Mouse (Mus musculus) cerebellum, postnatal 25 days (tissue): ENCODE results near the gene Avpi1.

Source experiments
- DNase-seq, 2 experiments: peaks; one replicate each; pipeline ENCODE4 v3.0.0; 2021; ENCODE audit warnings: mixed read lengths in 2 of 2

The Avpi1 gene

GRCm38 (mm10) chr19:42144541-42145167 is 15.8 kb upstream of the Avpi1 start:
- peak; percentile 81 to 92 for DNase-seq

GRCm38 (mm10) chr19:42144067-42144466 is 15.2 kb upstream of the Avpi1 start:
- DNase-seq, result no peak

- no peak for DNase-seq
These were observed 13.9 kb upstream of the Avpi1 start for GRCm38 (mm10) chr19:42142757-42143156.

DNA sequence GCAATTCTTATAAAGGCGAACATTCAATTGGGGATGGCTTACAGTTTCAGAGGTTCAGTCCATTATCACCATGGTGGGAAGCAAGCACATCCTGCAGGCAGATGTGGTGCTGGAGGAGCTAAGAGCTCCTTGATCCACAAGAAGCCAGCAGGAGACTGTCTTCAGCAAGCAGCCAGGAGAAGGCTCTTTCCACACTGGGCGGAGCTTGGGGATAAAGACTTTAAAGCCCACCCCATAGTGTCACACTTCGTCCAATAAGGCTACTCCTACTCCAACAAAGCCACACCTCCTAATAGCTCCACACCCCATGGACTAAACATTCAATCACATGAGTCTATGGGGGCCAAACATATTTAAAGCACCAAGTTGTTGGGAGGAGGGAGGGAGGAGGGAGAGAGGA is 13.1 kb upstream of the Avpi1 start:
- DNase-seq, result no peak

- no peak for DNase-seq
These were observed 11.1 kb upstream of the Avpi1 start for GRCm38 (mm10) chr19:42139724-42140517.

DNA sequence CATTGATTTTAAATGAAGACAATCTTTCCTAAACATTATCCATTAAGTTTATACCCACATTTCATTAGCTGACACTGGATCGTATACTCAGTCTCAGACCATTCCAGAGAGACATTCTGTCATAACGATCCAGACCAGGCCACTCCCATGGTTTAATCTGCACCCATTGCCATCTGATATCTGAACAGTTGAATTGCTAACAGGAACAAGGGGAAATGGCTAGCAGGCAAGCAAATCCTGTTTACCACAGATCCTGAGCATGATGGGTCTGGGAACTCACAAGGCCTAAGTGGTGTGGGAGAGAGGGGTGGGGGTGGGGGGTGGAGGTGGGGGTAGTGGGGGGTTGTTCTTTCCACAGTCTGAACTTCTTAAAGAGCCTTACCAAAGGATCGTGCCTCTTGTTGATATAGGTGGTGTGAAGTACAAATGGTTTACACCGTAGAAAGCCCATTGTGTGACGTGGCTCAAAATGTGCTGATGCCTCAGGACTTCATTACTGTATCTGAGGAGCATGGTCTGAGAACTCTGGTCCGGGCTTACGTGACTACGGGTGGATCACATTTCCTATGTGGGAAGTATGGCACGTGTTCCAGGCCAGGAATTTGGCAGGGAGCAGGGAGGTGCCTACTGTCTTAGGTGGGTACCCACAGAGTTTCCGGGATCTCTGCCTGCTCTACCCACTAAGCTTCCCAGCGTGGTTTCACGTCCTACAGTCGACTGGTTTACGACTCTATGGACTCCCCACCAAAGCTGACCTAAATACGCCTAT is 9.8 kb upstream of the Avpi1 start:
- DNase-seq, result no peak

DNA sequence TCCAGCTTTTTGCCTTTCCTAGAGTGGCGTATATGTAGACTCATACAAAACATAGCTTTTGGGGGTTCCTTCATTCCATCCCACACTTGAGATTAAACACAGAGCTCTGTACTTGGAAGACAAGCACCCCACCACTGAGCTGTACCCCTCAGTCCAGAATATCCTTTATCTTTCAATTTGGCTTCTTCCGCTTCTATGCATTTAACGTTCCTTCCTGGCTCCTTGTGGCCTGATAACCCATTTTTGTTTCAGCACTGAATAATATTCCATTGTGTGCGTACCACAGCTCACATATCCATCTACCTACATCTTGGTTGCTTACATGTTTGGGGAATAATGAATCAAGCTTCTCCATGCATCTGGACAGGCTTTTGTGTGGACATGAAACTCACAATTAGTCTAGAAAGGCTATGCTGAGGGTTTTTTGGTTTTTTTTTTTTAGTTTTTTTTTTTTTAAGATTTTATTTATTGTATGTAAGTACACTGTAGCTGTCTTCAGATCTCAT is 8.4 kb upstream of the Avpi1 start:
- no peak for DNase-seq

GRCm38 (mm10) chr19:42136126-42136525 is 7.3 kb upstream of the Avpi1 start:
- DNase-seq, result no peak

DNA sequence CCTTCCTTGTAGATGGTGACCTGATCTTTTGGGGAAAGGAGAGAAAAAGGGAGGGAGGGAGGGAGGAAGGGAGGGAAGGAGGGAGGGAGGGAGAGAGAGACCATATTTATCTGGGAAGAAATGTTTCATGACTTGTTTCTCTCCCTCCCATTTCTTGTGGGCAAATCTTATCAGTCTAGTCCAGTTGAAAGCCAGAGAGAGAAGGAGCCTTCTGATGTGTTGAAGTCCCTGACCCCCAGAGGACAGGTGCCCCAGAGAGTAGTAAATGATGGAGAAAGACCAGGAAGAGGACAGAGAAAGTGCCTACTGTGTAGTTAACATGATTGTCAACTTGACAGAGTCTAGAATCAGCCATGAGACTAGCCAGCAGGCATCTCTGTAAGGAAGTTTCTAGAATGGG is 6.2 kb upstream of the Avpi1 start:
- DNase-seq, result no peak

DNA sequence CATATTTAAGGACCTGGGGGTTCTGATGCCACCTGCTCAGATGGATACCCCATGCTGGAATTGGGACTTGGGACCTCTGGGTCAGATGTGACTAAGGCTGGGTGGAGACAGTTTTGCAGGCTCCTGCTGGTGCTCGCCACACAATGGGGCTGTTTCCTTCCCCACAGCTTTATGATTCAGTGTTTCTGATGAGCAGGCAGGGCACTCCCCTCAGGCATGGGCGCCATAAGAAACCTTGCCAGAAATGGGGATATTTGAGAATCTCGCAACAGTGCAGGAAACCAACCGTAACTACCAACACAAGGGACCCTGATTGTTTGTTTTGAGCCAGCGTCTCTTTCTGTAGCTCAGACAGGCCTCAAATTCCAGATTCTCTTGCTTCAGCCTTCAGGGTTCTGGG is 2.2 kb upstream of the Avpi1 start:
- no peak for DNase-seq

- no peak for DNase-seq
These were observed 1.4 kb upstream of the Avpi1 start for GRCm38 (mm10) chr19:42130294-42130606.

DNA sequence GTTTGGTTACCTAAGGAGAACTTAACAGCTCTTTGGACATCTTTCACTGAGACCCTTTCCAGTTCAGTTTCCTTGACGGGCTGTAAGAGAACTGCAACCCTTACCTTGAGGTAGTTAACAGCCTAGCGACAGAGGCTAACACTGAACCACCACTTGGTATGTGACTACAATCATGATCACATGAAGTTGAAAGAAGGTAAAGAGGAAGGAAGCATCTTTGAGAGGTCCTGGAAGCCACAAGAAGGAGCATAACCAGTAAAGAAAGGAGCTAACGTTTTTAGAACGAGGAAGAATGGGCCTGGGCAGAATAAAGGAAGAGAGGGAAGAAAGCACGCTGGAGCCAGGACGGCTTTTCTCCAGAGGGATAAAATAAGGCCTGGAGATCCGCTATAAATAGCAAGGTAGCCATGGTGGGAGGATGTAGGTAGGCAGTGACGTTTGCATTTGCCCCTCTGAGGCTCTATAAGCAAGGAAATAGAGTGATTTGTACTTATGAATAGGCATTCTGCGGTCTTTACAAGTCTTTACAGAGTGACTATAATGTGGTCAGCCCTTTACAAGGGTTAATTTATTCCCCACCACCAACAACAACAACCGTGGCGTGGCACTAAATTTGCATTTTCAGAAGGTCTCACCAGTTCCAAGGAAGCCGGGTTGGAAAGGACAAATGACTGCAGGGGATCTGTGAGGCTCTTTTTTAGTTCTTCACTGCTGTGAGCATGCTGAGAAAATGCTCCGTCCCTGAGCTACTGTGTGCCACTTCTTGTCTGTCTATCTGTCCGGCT is 842 bp upstream of the Avpi1 start:
- DNase-seq, result no peak

GRCm38 (mm10) chr19:42128052-42128740 is 663 bp downstream of the Avpi1 start:
- no peak for DNase-seq

DNA sequence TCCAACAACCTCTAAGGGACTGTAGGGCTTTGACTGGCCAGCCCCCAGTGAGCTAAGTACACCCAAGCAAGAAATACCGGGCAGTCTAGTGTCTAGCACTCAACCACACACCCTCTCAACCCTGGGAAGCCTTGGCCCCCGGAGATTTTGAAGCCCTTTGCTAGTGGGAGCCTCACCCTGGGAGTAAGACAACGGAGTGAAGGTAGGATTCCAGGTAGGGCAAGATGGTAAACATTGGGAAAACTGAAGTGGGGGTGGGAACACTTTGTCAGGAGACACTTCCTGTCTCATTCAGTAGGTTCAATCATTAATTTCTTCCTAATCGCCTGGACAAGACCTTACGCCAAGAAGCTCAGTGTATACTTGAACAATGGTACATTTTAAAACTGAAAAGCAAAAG is 1.8 kb downstream of the Avpi1 start:
- DNase-seq, result no peak

DNA sequence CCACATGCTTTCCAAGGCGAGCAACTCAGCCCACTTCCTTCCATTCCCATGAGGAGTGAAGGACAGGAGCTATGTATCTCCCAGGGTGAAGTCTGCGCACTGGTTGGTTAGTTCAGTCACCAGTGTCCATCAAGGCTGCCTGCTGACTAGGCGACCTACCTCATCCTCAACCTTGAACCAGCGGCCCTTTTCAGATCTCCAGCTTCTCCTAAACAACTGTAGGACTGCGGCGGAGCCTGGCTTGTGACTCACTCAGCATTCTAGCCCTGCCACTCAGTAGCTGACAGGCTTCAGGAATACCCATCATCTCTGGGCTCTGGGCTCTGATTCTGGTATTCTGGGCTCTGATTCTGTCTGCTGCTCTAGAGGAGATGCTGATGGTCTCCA is 2.6 kb downstream of the Avpi1 start:
- DNase-seq, result no peak

DNA sequence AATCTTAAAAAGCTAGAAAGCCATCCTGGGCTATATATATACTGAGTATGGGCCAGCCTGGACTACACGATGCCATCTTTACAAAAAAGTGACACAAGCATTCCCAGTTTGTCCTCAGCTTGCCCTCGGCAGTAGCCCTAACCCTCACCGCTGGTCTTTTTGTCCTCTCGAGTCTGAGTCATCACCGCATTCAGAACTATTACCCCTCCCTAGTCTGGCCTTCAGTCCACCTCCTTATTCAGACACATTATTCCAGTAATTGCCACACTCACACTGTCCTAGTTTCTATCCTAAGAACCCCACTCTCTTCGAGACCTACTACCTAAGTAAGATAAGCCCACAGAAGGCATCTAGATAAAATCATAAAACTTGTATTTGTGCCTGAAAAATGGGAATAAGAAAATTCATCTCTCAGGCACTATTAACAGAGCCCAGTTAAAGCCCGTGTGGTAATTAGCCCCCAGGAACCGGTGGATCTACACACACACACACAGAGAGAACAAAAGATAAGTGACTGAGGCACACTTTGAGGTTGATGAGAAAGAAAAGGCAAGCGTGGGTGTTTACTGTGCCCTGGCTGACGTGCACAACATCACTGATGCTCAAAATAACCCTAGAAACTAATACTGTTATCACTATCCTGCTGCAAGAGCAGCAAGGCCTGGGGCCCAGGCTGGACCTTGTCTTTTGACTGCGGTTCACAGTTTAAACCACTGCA is 3.2 kb downstream of the Avpi1 start:
- DNase-seq, result no peak

DNA sequence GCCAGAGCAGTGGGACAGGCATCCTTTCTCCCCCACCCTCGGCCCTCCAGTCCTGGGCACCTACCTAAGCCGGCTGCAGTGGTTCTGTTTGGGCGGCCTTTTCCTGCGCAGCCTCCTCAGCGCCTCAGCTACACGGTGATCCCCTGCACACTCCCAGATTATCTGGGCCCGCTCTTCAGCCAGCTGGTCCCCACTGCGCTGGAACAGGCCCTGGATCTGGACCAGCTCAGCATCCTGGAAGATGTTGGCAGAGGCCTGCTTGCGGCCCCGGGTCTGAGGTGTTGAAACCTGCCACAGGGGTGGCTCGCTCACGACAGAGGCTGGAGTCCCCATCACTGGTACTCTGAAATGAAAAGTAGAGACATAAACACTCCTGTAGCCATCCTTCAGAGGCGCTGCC is 4.2 kb downstream of the Avpi1 start:
- peak; percentile 38 to 54 for DNase-seq

DNA sequence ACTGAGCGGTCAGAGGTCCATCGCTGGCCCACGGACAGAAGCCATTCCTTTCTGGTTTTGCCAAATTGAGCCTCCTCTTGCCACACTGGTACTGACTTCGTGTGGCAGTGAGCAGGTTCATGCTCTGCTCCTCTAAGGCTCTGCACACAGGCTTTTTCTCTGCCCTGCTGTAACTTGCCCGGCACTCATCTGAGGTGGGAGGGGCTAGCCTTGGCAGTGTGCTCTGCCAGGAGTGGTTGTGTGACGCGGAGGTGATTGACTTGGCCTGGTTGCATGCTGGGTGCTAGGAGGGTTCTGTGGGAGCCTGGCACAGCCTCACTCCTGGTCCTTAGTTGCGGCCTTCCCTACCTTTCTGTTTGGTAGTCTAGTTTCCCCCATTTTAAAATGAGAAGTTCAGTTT is 8.4 kb downstream of the Avpi1 start:
- no peak for DNase-seq

DNA sequence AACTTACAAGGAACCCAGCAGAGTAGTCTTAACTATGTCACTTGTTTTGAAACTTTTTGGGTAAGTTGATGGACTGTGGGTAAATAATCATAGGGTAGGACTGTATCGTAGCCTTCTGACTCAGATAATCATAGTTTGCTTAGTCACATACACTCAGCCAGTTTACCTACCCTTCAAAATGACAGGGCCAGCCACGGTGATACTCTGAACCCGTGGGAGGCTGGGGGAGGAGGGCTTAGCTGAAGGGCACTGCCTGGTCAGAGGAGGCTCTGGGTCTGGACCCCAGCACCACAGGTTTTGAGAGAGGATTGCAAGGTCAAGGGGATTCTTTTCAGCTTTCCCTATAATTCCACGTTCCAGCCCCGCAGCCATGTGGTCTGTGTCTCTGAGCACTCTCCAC is 10.3 kb downstream of the Avpi1 start:
- no peak for DNase-seq

GRCm38 (mm10) chr19:42118142-42118541 is 10.7 kb downstream of the Avpi1 start:
- no peak for DNase-seq

- no peak for DNase-seq
These were observed 13.0 kb downstream of the Avpi1 start for GRCm38 (mm10) chr19:42115783-42116335.
